ENCODE assay signal across 8 mouse cellular contexts in genomic region chr8:72261019-72261418, GRCm38 (mm10). TPM values are rescaled to one million over a fixed set of nuclear protein-coding genes. Genes with fewer than 3 reads are reported as not detected.
A peak's percentile ranks its signal among the peaks of the same experiment; 100 is the strongest.
DNase-seq lines count a peak whose midpoint lies in the region; ATAC-seq and TF ChIP-seq lines count a peak whose summit lies in the region.

No protein-coding gene starts in this region.

- 0 out of 2 replicates have a peak, but pooled peaks have one; percentile 28 for ATAC-seq in frontal cortex, adult (ENCODE audit: low TSS enrichment)
- ATAC-seq in Patski = no peak
- 0 out of 2 replicates have a peak, but pooled peaks have one; percentile 23 for ATAC-seq in heart, embryonic 14.5 days (ENCODE audit: insufficient number of reproducible peaks, insufficient read depth, low FRiP score, low read depth)
- peak; percentile 65; the same call in 1 of the 2 replicates for ATAC-seq in kidney, embryonic 14.5 days (ENCODE audit: low FRiP score, low TSS enrichment)

- POLR2A ChIA-PET in Patski (lab: Charles Lee) = no interaction called here

- peak overlapping the region; percentile 60 to 74 for H3K27ac ChIP-seq in heart, embryonic 14.5 days (replicated peaks in 1 of 2; ENCODE audit: control insufficient read depth in 1 of 2, insufficient read depth in 1 of 2, low read depth in 2 of 2, low read length in 2 of 2)
- no peak overlapping the region for H3K27ac ChIP-seq in kidney, embryonic 14.5 days (ENCODE audit: low read depth, low read length)

- WGBS in heart, embryonic 14.5 days = 17% methylated on average over 2 of the region's 2 CpGs
- 23% methylated on average over 2 of the region's 2 CpGs for WGBS in kidney, embryonic 14.5 days

- CTCF ChIA-PET in Patski (lab: Charles Lee) = interaction anchor here (0.8 to 5.3 kb wide), 7 partner anchors 8 to 221 kb away, joined by 3 to 33 read pairs (median 3); no protein-coding TSS in a partner anchor

- no peak for DNase-seq in frontal cortex, postnatal 14 days (ENCODE audit: low spot score in 2 of 2)
- no peak for DNase-seq in Patski (ENCODE audit: low read depth, low spot score)
- peak; percentile 80 for DNase-seq in embryo, embryonic 11 days
- peak; percentile 84 for DNase-seq in lung, postnatal 36 days
- peak; percentile 81 for DNase-seq in skeletal muscle tissue, adult 2 months (ENCODE audit: low read depth, low spot score)

- H3K4me2 ChIP-seq in heart, embryonic 14.5 days (ENCODE audit: low read length) = no peak overlapping the region
- H3K4me2 ChIP-seq in kidney, embryonic 14.5 days (replicated peaks; ENCODE audit: low read depth, low read length) = no peak overlapping the region

- peak; percentile 72 for TF ChIP-seq CTCF in Patski (IDR thresholded peaks at IDR 0.05)

- H3K9ac ChIP-seq in heart, embryonic 14.5 days (ENCODE audit: low read length) = peak overlapping the region; percentile 56
- H3K9ac ChIP-seq in kidney, embryonic 14.5 days (ENCODE audit: low read depth, low read length) = no peak overlapping the region

- in situ Hi-C loops in Patski (cut with MboI; ENCODE audit: low pct_unique_long_range_greater_than_20kb) = no loop called here

- no peaks in the 10 kb centered on the region for H3K27me3 ChIP-seq in Patski
- no peaks in the 10 kb centered on the region for H3K27me3 ChIP-seq in heart, embryonic 14.5 days (ENCODE audit: control insufficient read depth, insufficient read depth, low read length)
- H3K27me3 ChIP-seq in kidney, embryonic 14.5 days (ENCODE audit: control insufficient read depth, insufficient read depth, low read length) = no peaks in the 10 kb centered on the region

- H3K36me3 ChIP-seq in heart, embryonic 14.5 days (ENCODE audit: control insufficient read depth, insufficient read depth, low read length) = no peaks in the 10 kb centered on the region; the same call in 1 of the 2 replicates
- H3K36me3 ChIP-seq in kidney, embryonic 14.5 days (ENCODE audit: control insufficient read depth, insufficient read depth, low read length) = 0 out of 2 replicates have a peak, but pooled peaks cover 3% of the 10 kb centered on the region

- peaks cover 5 to 11% of the 10 kb centered on the region in 2 experiments for H3K4me1 ChIP-seq in heart, embryonic 14.5 days (ENCODE audit: control insufficient read depth in 2 of 2, insufficient read depth in 2 of 2, low read length in 2 of 2)
- H3K4me1 ChIP-seq in kidney, embryonic 14.5 days (ENCODE audit: control insufficient read depth, insufficient read depth, low read length) = peaks cover 3% of the 10 kb centered on the region; the same call in 1 of the 2 replicates

- H3K4me3 ChIP-seq in heart, embryonic 14.5 days (ENCODE audit: control insufficient read depth in 1 of 2, insufficient read depth in 1 of 2, low read depth in 1 of 2, low read length in 2 of 2) = no peak overlapping the region
- no peak overlapping the region for H3K4me3 ChIP-seq in kidney, embryonic 14.5 days (ENCODE audit: low read length)

- H3K9me3 ChIP-seq in heart, embryonic 14.5 days (ENCODE audit: control insufficient read depth, low read length) = no peaks in the 10 kb centered on the region
- H3K9me3 ChIP-seq in kidney, embryonic 14.5 days (ENCODE audit: control insufficient read depth, low read length) = no peaks in the 10 kb centered on the region

RNA-seq across cellular contexts. Expression of gene Ap1m1, which starts 21.2 kb away (rescaled TPM):
- 93.1 TPM for polyA plus RNA-seq in Patski (2021)
- polyA plus RNA-seq in heart, embryonic 14.5 days (2014; fragmentation: Nextera tagmentation; extraction: Ambion mirVana) = 108 TPM in 2 replicates
- 110 and 125 TPM in 2 replicates for polyA plus RNA-seq in kidney, embryonic 14.5 days (2014; fragmentation: Nextera tagmentation; extraction: Ambion mirVana)

RNA-seq across cellular contexts. Expression of gene Fam32a, which starts 41.5 kb away (rescaled TPM):
- polyA plus RNA-seq in Patski (2021) = 90.2 TPM
- 39.6 and 42.3 TPM in 2 replicates for polyA plus RNA-seq in heart, embryonic 14.5 days (2014; fragmentation: Nextera tagmentation; extraction: Ambion mirVana)
- 61.3 and 68.8 TPM in 2 replicates for polyA plus RNA-seq in kidney, embryonic 14.5 days (2014; fragmentation: Nextera tagmentation; extraction: Ambion mirVana)

RNA-seq across cellular contexts. Expression of gene Gm10282, which starts 44.0 kb away (rescaled TPM):
- polyA plus RNA-seq in Patski (2021) = 28.0 TPM
- polyA plus RNA-seq in heart, embryonic 14.5 days (2014; fragmentation: Nextera tagmentation; extraction: Ambion mirVana) = 17.9 and 18.1 TPM in 2 replicates
- 32.7 and 38.4 TPM in 2 replicates for polyA plus RNA-seq in kidney, embryonic 14.5 days (2014; fragmentation: Nextera tagmentation; extraction: Ambion mirVana)

RNA-seq across cellular contexts. Expression of gene Gm11034, which starts 47.6 kb away (rescaled TPM):
- polyA plus RNA-seq in Patski (2021) = not detected
- not detected in 2 replicates for polyA plus RNA-seq in heart, embryonic 14.5 days (2014; fragmentation: Nextera tagmentation; extraction: Ambion mirVana)
- not detected in 2 replicates for polyA plus RNA-seq in kidney, embryonic 14.5 days (2014; fragmentation: Nextera tagmentation; extraction: Ambion mirVana)

RNA-seq across cellular contexts. Expression of gene Cib3, which starts 48.4 kb away (rescaled TPM):
- polyA plus RNA-seq in Patski (2021) = not detected
- polyA plus RNA-seq in heart, embryonic 14.5 days (2014; fragmentation: Nextera tagmentation; extraction: Ambion mirVana) = not detected in 2 replicates
- polyA plus RNA-seq in kidney, embryonic 14.5 days (2014; fragmentation: Nextera tagmentation; extraction: Ambion mirVana) = not detected in 2 replicates

Comparison
In these comparisons a context has a peak if more than half of its experiments do, and no peak if none do; other contexts are left out.
1. DNase-seq: peak in embryo, embryonic 11 days (single experiment), lung, postnatal 36 days (single experiment) and skeletal muscle tissue, adult 2 months (single experiment); none in frontal cortex, postnatal 14 days (0 of 2) and Patski (single experiment).